Mouse (Mus musculus): ENCODE measurements around the gene Nfx1.
"Not testable (repeated sequence)": the region's sequence is repeated elsewhere in the genome, so short reads cannot be mapped to it uniquely, and the experiment has no call there.

The Nfx1 gene

GRCm38 (mm10) chr4:40970842-40971701 lies at the start of gene Nfx1:
TSS of gene Nfx1 (plus strand) at chr4:40970906.
- peak; percentile 96 for DNase-seq (ENCODE audit: low spot score)

GRCm38 (mm10) chr4:40921288-40921687 lies 49.4 kb upstream of the Nfx1 start:
- no peak for DNase-seq (ENCODE audit: low spot score)

- DNase-seq (ENCODE audit: low spot score), result no peak
Measured at GRCm38 (mm10) chr4:40923087-40923651, 47.5 kb upstream of the Nfx1 start.

GRCm38 (mm10) chr4:40925568-40925967 lies 45.1 kb upstream of the Nfx1 start:
- DNase-seq (ENCODE audit: low spot score), result no peak

GRCm38 (mm10) chr4:40929046-40929445 lies 41.7 kb upstream of the Nfx1 start:
- no peak for DNase-seq (ENCODE audit: low spot score)

GRCm38 (mm10) chr4:40933694-40934093 lies 37.0 kb upstream of the Nfx1 start:
- no peak for DNase-seq (ENCODE audit: low spot score)

GRCm38 (mm10) chr4:40934369-40934768 lies 36.3 kb upstream of the Nfx1 start:
- DNase-seq (ENCODE audit: low spot score), result not testable (repeated sequence)

- no peak for DNase-seq (ENCODE audit: low spot score)
Measured at GRCm38 (mm10) chr4:40936175-40936839, 34.4 kb upstream of the Nfx1 start.

- DNase-seq (ENCODE audit: low spot score), result no peak
Measured at GRCm38 (mm10) chr4:40938793-40939192, 31.9 kb upstream of the Nfx1 start.

GRCm38 (mm10) chr4:40943651-40944050 lies 27.1 kb upstream of the Nfx1 start:
- DNase-seq (ENCODE audit: low spot score), result no peak

GRCm38 (mm10) chr4:40946516-40947121 lies 24.1 kb upstream of the Nfx1 start:
- no peak for DNase-seq (ENCODE audit: low spot score)

- no peak for DNase-seq (ENCODE audit: low spot score)
Measured at GRCm38 (mm10) chr4:40947565-40948159, 23.0 kb upstream of the Nfx1 start.

- DNase-seq (ENCODE audit: low spot score), result peak; percentile 98
Measured at GRCm38 (mm10) chr4:40948160-40948708, 22.5 kb upstream of the Nfx1 start, which contains the start of the genes Bag1 and Chmp5. TSS of gene Bag1 (minus strand) at chr4:40948294. TSS of gene Chmp5 (plus strand) at chr4:40948407.

- peak; percentile 27 for DNase-seq (ENCODE audit: low spot score)
Measured at GRCm38 (mm10) chr4:40953521-40953920, 17.2 kb upstream of the Nfx1 start.

GRCm38 (mm10) chr4:40955942-40956341 lies 14.8 kb upstream of the Nfx1 start:
- no peak for DNase-seq (ENCODE audit: low spot score)

- no peak for DNase-seq (ENCODE audit: low spot score)
Measured at GRCm38 (mm10) chr4:40963536-40963935, 7.2 kb upstream of the Nfx1 start.

GRCm38 (mm10) chr4:40969161-40969560 lies 1.5 kb upstream of the Nfx1 start:
- no peak for DNase-seq (ENCODE audit: low spot score)

- DNase-seq (ENCODE audit: low spot score), result no peak
Measured at GRCm38 (mm10) chr4:40969781-40970591, 720 bp upstream of the Nfx1 start.

- no peak for DNase-seq (ENCODE audit: low spot score)
Measured at GRCm38 (mm10) chr4:40970592-40970841, 189 bp upstream of the Nfx1 start.

GRCm38 (mm10) chr4:40971744-40972143 lies 1.0 kb downstream of the Nfx1 start:
- DNase-seq (ENCODE audit: low spot score), result peak; percentile 55

- no peak for DNase-seq (ENCODE audit: low spot score)
Measured at GRCm38 (mm10) chr4:40974011-40974410, 3.3 kb downstream of the Nfx1 start.

All from T-cell, adult 2 months (primary cell).